Mouse (Mus musculus) adrenal gland, postnatal 14 days (tissue): ENCODE measurements around the gene Ugt1a6a. TPM values are rescaled to one million over a fixed set of nuclear protein-coding genes. Genes with fewer than 3 reads are reported as not detected.
"Not testable (repeated sequence)": the region's sequence is repeated elsewhere in the genome, so short reads cannot be mapped to it uniquely, and the experiment has no call there.

ENCODE experiments used
- DNase-seq: peaks from one replicate; pipeline ENCODE4 v3.0.0; 2021; ENCODE audit warnings: mixed read lengths
- long read RNA-seq, 2 experiments: library from polyadenylated mRNA; stranded (forward); transcript quantifications; one replicate each; pipeline ENCODE4 v2.0.0; 2021
- total RNA-seq: library from RNA; stranded (reverse); gene quantifications from 2 replicates; pipeline ENCODE4 v1.2.3, GENCODE M21; 2021

Ugt1a6a gene
- total RNA-seq, result 10.5 and 12.8 TPM in 2 replicates
- long read RNA-seq, experiment 1, transcript Ugt1a6a-202 (6 exons, 2,297 nt), result major isoform, 32 of 35 reads
- long read RNA-seq, experiment 1, partial matches to known transcripts, result 1 of 35 reads
- long read RNA-seq, experiment 1, other reads (novel, unspliced or antisense), result 2 of 35 reads
- long read RNA-seq, experiment 2, transcript Ugt1a6a-202 (6 exons, 2,297 nt), result major isoform, 24 of 30 reads
- long read RNA-seq, experiment 2, partial matches to known transcripts, result 3 of 30 reads
- long read RNA-seq, experiment 2, other reads (novel, unspliced or antisense), result 2 of 30 reads

GRCm38 (mm10) chr1:88134457-88135011 lies at the start of gene Ugt1a6a:
Ugt1a6a (plus strand) TSS chr1:88134809.
- peak; percentile 49 for DNase-seq

- no peak for DNase-seq
Measured at GRCm38 (mm10) chr1:88086125-88086524, 48.5 kb upstream of the Ugt1a6a start.

GRCm38 (mm10) chr1:88087513-88087912 lies 47.1 kb upstream of the Ugt1a6a start, which contains the start of gene Ugt1a8:
Ugt1a8 (plus strand) TSS chr1:88087813.
- peak; percentile 22 for DNase-seq

GRCm38 (mm10) chr1:88092341-88092740 lies 42.3 kb upstream of the Ugt1a6a start:
- no peak for DNase-seq

GRCm38 (mm10) chr1:88094270-88094676 lies 40.3 kb upstream of the Ugt1a6a start:
- peak; percentile 24 for DNase-seq

- DNase-seq, result peak; percentile 28
Measured at GRCm38 (mm10) chr1:88094941-88095492, 39.6 kb upstream of the Ugt1a6a start, which contains the start of gene Ugt1a7c. Ugt1a7c (plus strand) TSS chr1:88095062.

GRCm38 (mm10) chr1:88098546-88098945 lies 36.1 kb upstream of the Ugt1a6a start:
- DNase-seq, result not testable (repeated sequence)

GRCm38 (mm10) chr1:88099691-88100090 lies 34.9 kb upstream of the Ugt1a6a start:
- peak; percentile 64 for DNase-seq

- DNase-seq, result peak; percentile 20
Measured at GRCm38 (mm10) chr1:88103019-88103418, 31.6 kb upstream of the Ugt1a6a start, which contains the start of gene Ugt1a6b. Ugt1a6b (plus strand) TSS chr1:88103252.

- DNase-seq, result not testable (repeated sequence)
Measured at GRCm38 (mm10) chr1:88103697-88104468, 30.7 kb upstream of the Ugt1a6a start.

- peak; percentile 22 for DNase-seq
Measured at GRCm38 (mm10) chr1:88104667-88105430, 29.8 kb upstream of the Ugt1a6a start.

- DNase-seq, result no peak
Measured at GRCm38 (mm10) chr1:88105656-88106055, 29.0 kb upstream of the Ugt1a6a start.

GRCm38 (mm10) chr1:88109027-88109557 lies 25.5 kb upstream of the Ugt1a6a start:
- not testable (repeated sequence) for DNase-seq

- DNase-seq, result not testable (repeated sequence)
Measured at GRCm38 (mm10) chr1:88109604-88110003, 25.0 kb upstream of the Ugt1a6a start.

GRCm38 (mm10) chr1:88112769-88113168 lies 21.8 kb upstream of the Ugt1a6a start:
- DNase-seq, result not testable (repeated sequence)

- DNase-seq, result not testable (repeated sequence)
Measured at GRCm38 (mm10) chr1:88120550-88120949, 14.1 kb upstream of the Ugt1a6a start.

GRCm38 (mm10) chr1:88121521-88121920 lies 13.1 kb upstream of the Ugt1a6a start:
- DNase-seq, result peak; percentile 34

- DNase-seq, result not testable (repeated sequence)
Measured at GRCm38 (mm10) chr1:88125827-88126360, 8.7 kb upstream of the Ugt1a6a start.

GRCm38 (mm10) chr1:88129091-88129490 lies 5.5 kb upstream of the Ugt1a6a start:
- DNase-seq, result peak; percentile 55

- DNase-seq, result not testable (repeated sequence)
Measured at GRCm38 (mm10) chr1:88130223-88130622, 4.4 kb upstream of the Ugt1a6a start.

- DNase-seq, result no peak
Measured at GRCm38 (mm10) chr1:88133908-88134456, 627 bp upstream of the Ugt1a6a start.
